Mouse (Mus musculus): ENCODE measurements around the gene Gpc5. TPM values are rescaled to one million over a fixed set of nuclear protein-coding genes. Genes with fewer than 3 reads are reported as not detected.

Gpc5 gene
- polyA plus RNA-seq, 1 experiment from 2014 or later, result 10.4 TPM

GRCm38 (mm10) chr14:116137330-116137729 lies 1045.3 kb downstream of the Gpc5 start:
- 29% methylated on average over 5 of the region's 5 CpGs for WGBS
- H3K27ac ChIP-seq (ENCODE audit: low read length), result no peak overlapping the region
- no peaks in the 10 kb centered on the region for H3K4me1 ChIP-seq (ENCODE audit: control insufficient read depth, insufficient read depth, low read length)
- ATAC-seq, result no peak
- no peak overlapping the region for H3K4me3 ChIP-seq (ENCODE audit: low read depth, low read length)
- no peaks in the 10 kb centered on the region for H3K9me3 ChIP-seq (replicated peaks; ENCODE audit: control insufficient read depth, low read length, poor library complexity, severe bottlenecking)
- no peak overlapping the region for H3K4me2 ChIP-seq (ENCODE audit: low read length)
- no peak overlapping the region for H3K9ac ChIP-seq (ENCODE audit: low read depth, low read length)
- H3K27me3 ChIP-seq (ENCODE audit: control insufficient read depth, insufficient read depth, low read depth, low read length), result no peaks in the 10 kb centered on the region
- no peaks in the 10 kb centered on the region for H3K36me3 ChIP-seq (ENCODE audit: control insufficient read depth, insufficient read depth, low read length)

- H3K4me1 ChIP-seq (ENCODE audit: control insufficient read depth, insufficient read depth, low read length), result no peaks in the 10 kb centered on the region
- no peak overlapping the region for H3K9ac ChIP-seq (ENCODE audit: low read depth, low read length)
- 72% methylated on average over 1 of the region's 1 CpGs for WGBS
- ATAC-seq, result no peak
- no peaks in the 10 kb centered on the region for H3K9me3 ChIP-seq (replicated peaks; ENCODE audit: control insufficient read depth, low read length, poor library complexity, severe bottlenecking)
- no peaks in the 10 kb centered on the region for H3K27me3 ChIP-seq (ENCODE audit: control insufficient read depth, insufficient read depth, low read depth, low read length)
- H3K4me2 ChIP-seq (ENCODE audit: low read length), result no peak overlapping the region
- H3K36me3 ChIP-seq (ENCODE audit: control insufficient read depth, insufficient read depth, low read length), result no peaks in the 10 kb centered on the region
- no peak overlapping the region for H3K27ac ChIP-seq (ENCODE audit: low read length)
- H3K4me3 ChIP-seq (ENCODE audit: low read depth, low read length), result no peak overlapping the region
Observed at GRCm38 (mm10) chr14:116137772-116138171, 1045.8 kb downstream of the Gpc5 start.

- no peak overlapping the region for H3K9ac ChIP-seq (ENCODE audit: low read depth, low read length)
- H3K4me2 ChIP-seq (ENCODE audit: low read length), result no peak overlapping the region
- no peak for ATAC-seq
- no peak overlapping the region for H3K4me3 ChIP-seq (ENCODE audit: low read depth, low read length)
- no peak overlapping the region for H3K27ac ChIP-seq (ENCODE audit: low read length)
- no peaks in the 10 kb centered on the region for H3K4me1 ChIP-seq (ENCODE audit: control insufficient read depth, insufficient read depth, low read length)
- no peaks in the 10 kb centered on the region for H3K9me3 ChIP-seq (replicated peaks; ENCODE audit: control insufficient read depth, low read length, poor library complexity, severe bottlenecking)
- WGBS, result 23% methylated on average over 2 of the region's 2 CpGs
- no peaks in the 10 kb centered on the region for H3K27me3 ChIP-seq (ENCODE audit: control insufficient read depth, insufficient read depth, low read depth, low read length)
- H3K36me3 ChIP-seq (ENCODE audit: control insufficient read depth, insufficient read depth, low read length), result no peaks in the 10 kb centered on the region
Observed at GRCm38 (mm10) chr14:116162586-116162985, 1070.6 kb downstream of the Gpc5 start.

GRCm38 (mm10) chr14:116167401-116167800 lies 1075.4 kb downstream of the Gpc5 start:
- Histone ChIP-seq H3K4me1 (ENCODE audit: control insufficient read depth, insufficient read depth, low read length) (no peaks in the 10 kb centered on the region), H3K4me2 (ENCODE audit: low read length) (no peak overlapping the region)
- no peak for ATAC-seq

GRCm38 (mm10) chr14:116169129-116169528 lies 1077.1 kb downstream of the Gpc5 start:
- Histone ChIP-seq H3K27ac (ENCODE audit: low read length) (no peak overlapping the region), H3K9ac (ENCODE audit: low read depth, low read length) (no peak overlapping the region), H3K4me1 (ENCODE audit: control insufficient read depth, insufficient read depth, low read length) (no peaks in the 10 kb centered on the region), H3K4me2 (ENCODE audit: low read length) (no peak overlapping the region), H3K27me3 (ENCODE audit: control insufficient read depth, insufficient read depth, low read depth, low read length) (no peaks in the 10 kb centered on the region), H3K9me3 (replicated peaks; ENCODE audit: control insufficient read depth, low read length, poor library complexity, severe bottlenecking) (no peaks in the 10 kb centered on the region), H3K4me3 (ENCODE audit: low read depth, low read length) (no peak overlapping the region), H3K36me3 (ENCODE audit: control insufficient read depth, insufficient read depth, low read length) (no peaks in the 10 kb centered on the region)
- ATAC-seq, result no peak
- WGBS, result 62% methylated on average over 5 of the region's 5 CpGs

More at GRCm38 (mm10) chr14:116167401-116167800, 1075.4 kb downstream of the Gpc5 start:
- Histone ChIP-seq H3K36me3 (ENCODE audit: control insufficient read depth, insufficient read depth, low read length) (no peaks in the 10 kb centered on the region), H3K27me3 (ENCODE audit: control insufficient read depth, insufficient read depth, low read depth, low read length) (no peaks in the 10 kb centered on the region), H3K9ac (ENCODE audit: low read depth, low read length) (no peak overlapping the region), H3K27ac (ENCODE audit: low read length) (no peak overlapping the region), H3K9me3 (replicated peaks; ENCODE audit: control insufficient read depth, low read length, poor library complexity, severe bottlenecking) (no peaks in the 10 kb centered on the region), H3K4me3 (ENCODE audit: low read depth, low read length) (no peak overlapping the region)

DNA sequence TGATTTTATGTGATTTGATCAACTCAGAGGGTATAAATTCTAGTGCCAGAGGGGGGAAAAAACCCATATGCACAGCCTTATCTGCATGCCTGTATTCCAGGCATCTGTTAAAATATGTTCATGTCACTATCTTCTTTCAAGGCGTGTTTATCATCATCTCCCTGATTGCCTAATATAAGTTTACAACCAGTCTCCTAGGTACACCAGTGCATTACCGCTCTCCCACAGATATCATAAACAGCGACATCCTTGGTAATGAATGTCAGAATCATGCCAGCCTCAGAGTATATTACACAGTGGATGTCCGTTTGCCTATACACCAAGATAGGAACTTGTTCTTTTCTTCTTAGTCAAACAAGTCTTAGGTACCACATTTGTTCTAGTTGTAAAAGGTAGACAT lies 1095.0 kb downstream of the Gpc5 start:
- H3K27me3 ChIP-seq (ENCODE audit: control insufficient read depth, insufficient read depth, low read depth, low read length), result no peaks in the 10 kb centered on the region
- H3K4me3 ChIP-seq (ENCODE audit: low read depth, low read length), result no peak overlapping the region
- no peaks in the 10 kb centered on the region for H3K4me1 ChIP-seq (ENCODE audit: control insufficient read depth, insufficient read depth, low read length)
- WGBS, result 88% methylated on average over 4 of the region's 4 CpGs
- H3K4me2 ChIP-seq (ENCODE audit: low read length), result no peak overlapping the region
- no peak overlapping the region for H3K9ac ChIP-seq (ENCODE audit: low read depth, low read length)
- no peak overlapping the region for H3K27ac ChIP-seq (ENCODE audit: low read length)
- no peaks in the 10 kb centered on the region for H3K9me3 ChIP-seq (replicated peaks; ENCODE audit: control insufficient read depth, low read length, poor library complexity, severe bottlenecking)
- ATAC-seq, result no peak
- H3K36me3 ChIP-seq (ENCODE audit: control insufficient read depth, insufficient read depth, low read length), result no peaks in the 10 kb centered on the region

DNA sequence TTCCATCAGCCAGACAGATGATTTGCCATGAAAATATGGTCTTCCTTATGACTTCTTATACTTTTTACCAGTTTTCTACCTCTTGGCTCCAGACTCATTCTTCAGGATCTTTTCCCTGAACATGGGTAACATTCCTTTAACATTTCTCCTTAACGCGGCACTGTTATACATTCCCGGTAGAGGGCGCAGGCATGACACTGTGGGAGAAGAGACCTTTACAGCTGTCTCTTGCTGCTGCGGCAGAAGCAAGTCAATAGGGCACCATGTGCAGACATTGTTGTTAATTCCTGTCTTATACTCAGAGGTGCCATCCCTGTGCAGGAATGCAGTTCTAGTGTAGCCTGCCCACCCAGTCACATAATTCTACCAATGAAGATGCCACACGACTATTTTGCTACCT lies 1115.0 kb downstream of the Gpc5 start:
- ATAC-seq, result no peak
- H3K27me3 ChIP-seq (ENCODE audit: control insufficient read depth, insufficient read depth, low read depth, low read length), result no peaks in the 10 kb centered on the region
- H3K27ac ChIP-seq (ENCODE audit: low read length), result no peak overlapping the region
- H3K4me1 ChIP-seq (ENCODE audit: control insufficient read depth, insufficient read depth, low read length), result no peaks in the 10 kb centered on the region
- H3K9me3 ChIP-seq (replicated peaks; ENCODE audit: control insufficient read depth, low read length, poor library complexity, severe bottlenecking), result no peaks in the 10 kb centered on the region
- no peak overlapping the region for H3K4me2 ChIP-seq (ENCODE audit: low read length)
- WGBS, result 23% methylated on average over 6 of the region's 6 CpGs
- H3K36me3 ChIP-seq (ENCODE audit: control insufficient read depth, insufficient read depth, low read length), result no peaks in the 10 kb centered on the region
- no peak overlapping the region for H3K9ac ChIP-seq (ENCODE audit: low read depth, low read length)
- no peak overlapping the region for H3K4me3 ChIP-seq (ENCODE audit: low read depth, low read length)

DNA sequence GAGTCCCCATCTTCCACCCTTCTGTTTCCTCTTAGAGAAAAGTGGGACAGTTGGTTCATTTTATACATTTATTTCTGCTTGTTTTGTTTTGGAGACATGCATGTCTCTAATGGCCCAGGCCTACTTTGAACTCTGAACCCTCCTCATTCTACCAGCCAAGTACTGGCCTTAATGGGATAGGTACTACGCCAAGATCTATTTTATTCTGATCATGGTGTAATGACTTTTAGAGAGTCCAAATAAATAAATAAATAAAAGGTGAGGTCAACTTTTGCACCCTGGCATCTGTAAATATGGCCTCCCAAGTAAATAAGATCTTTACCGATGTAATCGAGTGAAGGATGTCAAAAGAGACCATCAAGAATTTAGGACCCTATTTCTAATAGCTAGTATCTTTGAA lies 1116.6 kb downstream of the Gpc5 start:
- no peak overlapping the region for H3K27ac ChIP-seq (ENCODE audit: low read length)
- H3K9me3 ChIP-seq (replicated peaks; ENCODE audit: control insufficient read depth, low read length, poor library complexity, severe bottlenecking), result no peaks in the 10 kb centered on the region
- H3K27me3 ChIP-seq (ENCODE audit: control insufficient read depth, insufficient read depth, low read depth, low read length), result no peaks in the 10 kb centered on the region
- no peaks in the 10 kb centered on the region for H3K4me1 ChIP-seq (ENCODE audit: control insufficient read depth, insufficient read depth, low read length)
- 97% methylated on average over 3 of the region's 3 CpGs for WGBS
- no peak for ATAC-seq
- H3K36me3 ChIP-seq (ENCODE audit: control insufficient read depth, insufficient read depth, low read length), result no peaks in the 10 kb centered on the region
- no peak overlapping the region for H3K4me3 ChIP-seq (ENCODE audit: low read depth, low read length)
- H3K9ac ChIP-seq (ENCODE audit: low read depth, low read length), result no peak overlapping the region
- no peak overlapping the region for H3K4me2 ChIP-seq (ENCODE audit: low read length)

GRCm38 (mm10) chr14:116209045-116209444 lies 1117.0 kb downstream of the Gpc5 start:
- Histone ChIP-seq H3K4me3 (ENCODE audit: low read depth, low read length) (no peak overlapping the region), H3K27ac (ENCODE audit: low read length) (no peak overlapping the region), H3K9ac (ENCODE audit: low read depth, low read length) (no peak overlapping the region), H3K9me3 (replicated peaks; ENCODE audit: control insufficient read depth, low read length, poor library complexity, severe bottlenecking) (no peaks in the 10 kb centered on the region), H3K27me3 (ENCODE audit: control insufficient read depth, insufficient read depth, low read depth, low read length) (no peaks in the 10 kb centered on the region), H3K4me2 (ENCODE audit: low read length) (no peak overlapping the region), H3K4me1 (ENCODE audit: control insufficient read depth, insufficient read depth, low read length) (no peaks in the 10 kb centered on the region), H3K36me3 (ENCODE audit: control insufficient read depth, insufficient read depth, low read length) (no peaks in the 10 kb centered on the region)
- 64% methylated on average over 5 of the region's 5 CpGs for WGBS
- no peak for ATAC-seq

GRCm38 (mm10) chr14:116210304-116210703 lies 1118.3 kb downstream of the Gpc5 start:
- ATAC-seq, result no peak
- Histone ChIP-seq H3K4me2 (ENCODE audit: low read length) (no peak overlapping the region), H3K9me3 (replicated peaks; ENCODE audit: control insufficient read depth, low read length, poor library complexity, severe bottlenecking) (no peaks in the 10 kb centered on the region), H3K4me1 (ENCODE audit: control insufficient read depth, insufficient read depth, low read length) (no peaks in the 10 kb centered on the region), H3K9ac (ENCODE audit: low read depth, low read length) (no peak overlapping the region), H3K4me3 (ENCODE audit: low read depth, low read length) (no peak overlapping the region), H3K27ac (ENCODE audit: low read length) (no peak overlapping the region), H3K36me3 (ENCODE audit: control insufficient read depth, insufficient read depth, low read length) (no peaks in the 10 kb centered on the region), H3K27me3 (ENCODE audit: control insufficient read depth, insufficient read depth, low read depth, low read length) (no peaks in the 10 kb centered on the region)
- WGBS, result 85% methylated on average over 6 of the region's 6 CpGs
